Mouse (Mus musculus): ENCODE results near the gene Pcbp4.

Gene Pcbp4

GRCm38 (mm10) chr9:106453271-106454070, at the start of gene Pcbp4:
Pcbp4 (plus strand) TSS chr9:106453291.
- DNase-seq, result no peak

DNA sequence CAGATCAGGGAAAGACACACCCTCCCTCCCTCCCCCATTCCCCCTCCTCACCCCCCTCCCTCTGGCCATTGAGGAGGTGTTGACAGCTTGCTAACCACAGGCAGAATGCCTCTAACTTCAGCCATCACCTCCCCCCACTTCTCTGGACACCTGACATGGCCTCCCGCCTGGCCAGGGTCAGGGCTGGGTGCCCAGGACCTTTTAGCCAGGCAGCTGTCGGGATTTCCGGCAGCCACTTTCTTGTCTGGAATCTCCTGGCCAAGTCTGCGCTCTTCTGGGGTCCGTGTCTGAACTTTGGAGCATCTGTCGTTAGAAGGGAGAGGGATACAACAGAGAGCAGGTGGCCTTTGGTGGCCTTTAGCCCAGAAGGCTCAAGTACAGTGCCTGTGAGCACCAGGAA, 47.8 kb upstream of the Pcbp4 start:
- DNase-seq, result no peak

DNA sequence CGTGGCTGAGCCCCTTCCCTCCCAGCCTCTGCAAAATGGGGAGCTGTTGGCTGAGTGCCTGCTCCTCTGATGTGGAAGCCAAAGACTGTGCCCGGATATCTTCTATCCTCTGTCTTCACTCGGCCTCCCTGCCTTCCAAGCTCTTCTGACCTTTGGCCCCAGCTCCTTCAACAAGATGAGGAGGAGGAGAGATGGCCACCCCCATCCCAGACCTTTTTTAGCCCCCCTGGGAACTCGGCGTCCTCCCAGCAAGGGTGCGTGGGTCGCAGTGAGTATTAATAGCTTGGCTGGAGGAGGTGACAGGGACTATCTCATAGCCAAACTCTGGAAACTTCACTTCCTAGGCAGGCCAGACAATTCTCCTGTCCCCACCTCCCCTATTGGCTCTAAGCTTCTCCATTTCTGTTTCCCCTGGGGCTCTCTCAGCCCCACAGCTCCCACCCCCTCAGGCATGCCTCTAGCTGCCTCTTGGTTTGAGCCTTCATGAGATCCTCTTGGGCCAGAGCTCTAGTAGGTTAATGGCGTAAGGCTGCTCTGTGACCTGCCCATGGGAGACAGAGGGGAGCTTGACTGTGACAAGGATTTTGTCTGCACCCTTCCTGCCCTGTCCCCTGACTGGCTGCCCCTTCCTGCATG, 46.5 kb upstream of the Pcbp4 start:
- peak; percentile 63 for DNase-seq

GRCm38 (mm10) chr9:106409096-106409495, 44.0 kb upstream of the Pcbp4 start:
- DNase-seq, result no peak

- DNase-seq, result no peak
Observed at GRCm38 (mm10) chr9:106410086-106410650, 42.9 kb upstream of the Pcbp4 start.

- peak; percentile 75 for DNase-seq
Observed at GRCm38 (mm10) chr9:106411091-106411594, 41.9 kb upstream of the Pcbp4 start.

- DNase-seq, result no peak
Observed at GRCm38 (mm10) chr9:106411729-106412128, 41.4 kb upstream of the Pcbp4 start.

DNA sequence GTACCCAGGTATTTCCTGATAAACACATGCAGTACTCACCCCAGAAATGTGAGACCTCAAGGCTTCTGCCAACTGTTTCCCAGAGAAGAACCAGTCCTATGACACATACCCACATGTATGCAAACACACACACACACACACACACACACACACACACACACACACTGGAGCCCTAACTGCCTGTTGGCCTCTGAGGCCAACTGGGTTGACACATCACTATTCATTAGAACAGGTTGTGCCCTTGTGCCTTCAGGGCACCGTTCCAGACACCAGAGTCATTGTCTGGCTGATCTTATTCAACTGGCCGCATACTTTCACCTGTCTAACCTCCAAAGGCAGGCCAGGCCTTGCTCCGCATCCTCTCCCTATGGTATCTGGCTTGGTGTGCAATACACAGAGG, 40.9 kb upstream of the Pcbp4 start:
- no peak for DNase-seq

DNA sequence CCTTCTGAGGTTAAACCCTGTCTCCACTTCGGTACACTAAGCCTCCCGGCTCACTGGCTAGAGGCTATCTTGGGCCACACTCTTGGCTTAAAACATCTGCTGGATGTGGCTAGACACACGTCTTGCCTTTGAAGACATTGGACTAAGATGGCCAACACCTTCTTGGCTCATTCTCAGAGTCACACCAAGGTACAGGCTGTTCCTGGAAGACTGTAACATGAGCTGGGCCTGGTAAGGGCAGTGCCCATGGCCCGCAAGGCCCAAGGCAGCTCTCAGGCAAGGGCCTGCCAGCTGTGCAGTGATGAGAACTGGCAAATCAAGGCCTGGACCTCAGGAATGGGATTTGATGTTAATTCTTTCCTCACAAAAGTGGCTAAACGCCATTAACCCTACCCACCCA, 39.5 kb upstream of the Pcbp4 start:
- DNase-seq, result no peak

GRCm38 (mm10) chr9:106416826-106417225, 36.3 kb upstream of the Pcbp4 start:
- DNase-seq, result peak; percentile 57

GRCm38 (mm10) chr9:106417841-106418625, 35.1 kb upstream of the Pcbp4 start:
- peak; percentile 98 for DNase-seq

DNA sequence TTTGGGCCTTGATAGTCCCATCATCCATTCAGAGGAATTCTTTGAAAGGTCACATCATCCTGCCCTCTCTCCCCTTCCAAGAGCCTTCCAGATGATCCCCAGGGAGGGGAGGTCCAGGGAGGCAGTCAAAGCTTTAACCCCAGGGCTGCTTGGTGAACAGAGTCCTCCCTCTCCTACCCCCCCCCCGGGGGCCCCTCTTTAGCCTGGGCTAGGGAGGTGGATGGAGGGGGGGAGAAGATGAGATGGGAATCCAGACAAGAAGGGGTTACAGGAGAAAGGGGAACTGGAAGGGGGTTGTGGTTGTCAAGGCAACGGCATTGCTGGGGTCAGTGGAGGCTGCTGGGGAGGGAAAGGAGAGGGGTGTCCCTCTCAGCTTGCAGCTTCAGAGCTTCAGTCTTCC, 32.5 kb upstream of the Pcbp4 start:
- DNase-seq, result no peak

DNA sequence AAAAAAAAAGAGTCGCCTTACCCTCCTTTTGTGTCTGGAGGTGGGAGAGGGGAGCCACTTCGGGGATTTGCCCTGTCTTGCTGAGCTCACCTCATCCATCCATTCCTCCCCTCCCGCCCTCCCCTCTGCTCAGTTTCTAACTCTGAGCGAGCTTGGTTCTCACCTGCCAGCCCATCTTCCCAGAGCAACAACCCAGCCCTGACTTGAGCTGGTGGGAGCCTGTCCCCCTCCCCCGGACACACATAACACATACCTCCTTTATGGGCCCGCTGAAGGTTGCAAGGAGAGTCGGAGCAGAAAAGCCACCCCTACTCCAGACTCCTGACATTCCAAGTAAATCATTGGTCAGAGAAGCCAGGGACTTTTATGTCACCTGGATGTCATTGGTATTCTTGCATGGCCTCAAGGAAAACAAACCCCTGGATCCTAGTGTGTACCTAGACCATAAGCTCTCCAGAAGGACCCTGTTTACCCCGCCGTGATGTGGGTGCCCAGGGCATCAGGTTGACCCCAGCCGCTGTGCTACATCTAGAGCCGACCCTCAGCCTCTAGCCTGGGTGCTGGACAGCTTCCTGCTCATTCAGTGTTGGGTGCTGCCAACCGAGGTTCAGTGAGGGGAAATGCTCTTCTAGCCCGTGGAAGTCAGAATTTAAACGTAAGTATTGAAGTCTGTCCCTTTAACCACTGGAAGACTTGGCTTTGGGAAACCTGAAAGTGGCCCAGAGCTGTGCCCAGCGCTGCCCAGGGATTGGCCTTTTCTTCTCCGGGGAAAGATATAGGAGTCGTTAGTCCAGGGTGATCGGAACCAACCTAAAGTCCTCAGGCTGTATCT, 31.8 kb upstream of the Pcbp4 start:
- DNase-seq, result no peak

DNA sequence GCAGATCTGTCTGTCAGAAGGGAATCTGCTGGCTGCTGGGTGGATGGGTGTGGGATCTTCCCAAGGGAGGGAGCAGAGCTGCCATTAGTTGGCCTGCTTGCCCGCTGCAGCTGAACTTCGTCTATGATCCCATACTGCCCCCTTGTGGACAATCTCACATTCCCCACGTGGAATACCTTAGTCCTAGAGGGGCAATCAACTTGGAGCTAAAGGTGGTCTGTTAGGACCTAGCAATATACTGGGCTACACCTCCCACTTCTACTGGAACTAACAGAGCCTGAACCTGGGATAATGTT, 31.3 kb upstream of the Pcbp4 start:
- peak; percentile 89 for DNase-seq

GRCm38 (mm10) chr9:106428719-106429220, 24.3 kb upstream of the Pcbp4 start:
- no peak for DNase-seq

GRCm38 (mm10) chr9:106429221-106430014, 23.7 kb upstream of the Pcbp4 start, which contains the start of gene Rpl29:
Rpl29 (plus strand) TSS chr9:106429454.
- DNase-seq, result peak; percentile 95

- DNase-seq, result no peak
Observed at GRCm38 (mm10) chr9:106430015-106430264, 23.2 kb upstream of the Pcbp4 start.

- peak; percentile 63 for DNase-seq
Observed at GRCm38 (mm10) chr9:106433389-106433788, 19.7 kb upstream of the Pcbp4 start.

GRCm38 (mm10) chr9:106436566-106436965, 16.5 kb upstream of the Pcbp4 start:
- no peak for DNase-seq

DNA sequence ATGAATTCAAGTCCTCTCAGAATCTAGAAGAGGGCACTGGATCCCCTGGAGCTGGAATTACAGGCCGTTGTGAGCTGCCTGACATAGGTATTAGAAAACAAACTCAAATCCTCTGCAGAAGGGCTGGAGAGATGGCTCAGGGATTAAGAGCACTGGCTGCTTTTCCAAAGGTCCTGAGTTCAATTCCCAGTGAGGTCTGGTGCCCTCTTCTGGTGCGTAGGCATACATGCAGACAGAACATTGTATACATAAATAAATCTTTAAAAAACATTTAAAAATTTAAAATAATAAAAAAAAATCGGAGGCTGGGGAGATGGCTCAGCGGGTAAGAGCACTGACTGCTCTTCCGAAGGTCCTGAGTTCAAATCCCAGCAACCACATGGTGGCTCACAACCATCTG, 10.4 kb upstream of the Pcbp4 start:
- DNase-seq, result no peak

DNA sequence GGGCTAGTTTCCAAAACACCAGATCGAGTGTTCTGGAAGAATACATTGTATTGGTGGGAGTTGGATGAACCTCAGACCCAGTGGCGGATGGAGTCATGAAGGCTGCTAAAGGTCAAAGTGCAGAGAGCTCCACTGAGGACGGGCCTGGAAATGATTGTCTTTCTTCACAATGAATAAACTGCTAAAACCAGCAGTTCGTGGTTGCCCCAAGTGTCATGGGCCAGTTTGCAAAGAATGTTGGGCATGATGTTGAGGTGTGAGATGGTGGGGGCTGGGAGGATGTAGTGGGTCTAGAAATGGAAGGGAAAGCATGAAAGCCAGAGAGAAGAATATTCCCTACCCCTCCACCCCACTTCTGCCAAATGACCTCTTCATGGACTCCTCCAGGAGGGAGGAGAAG, 8.3 kb upstream of the Pcbp4 start:
- no peak for DNase-seq

DNA sequence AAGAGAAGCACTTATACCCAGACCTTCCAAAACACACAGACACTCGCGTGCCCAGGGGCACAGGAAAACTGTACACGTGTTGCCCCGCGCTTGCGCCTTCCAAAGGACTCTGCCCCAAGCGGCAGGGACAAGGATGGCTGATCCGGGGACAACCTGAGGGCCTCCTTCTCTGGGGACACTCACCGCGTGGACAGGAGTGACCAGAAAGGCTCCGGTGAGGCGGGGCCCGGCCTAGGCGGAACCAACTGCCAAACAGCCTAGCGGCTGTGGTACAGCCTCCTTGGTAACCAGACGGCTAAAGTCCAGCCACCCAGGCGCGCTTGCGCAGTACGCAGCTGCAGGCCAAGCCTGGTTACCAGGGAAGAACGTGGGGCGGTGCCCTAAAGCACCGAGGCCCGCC, 5.7 kb upstream of the Pcbp4 start, which contains the start of the genes Abhd14b and Abhd14a:
TSS of gene Abhd14b (plus strand) at position 112 of the 400 bp plus-strand sequence.
TSS of gene Abhd14a (minus strand) at position 331 of the 400 bp plus-strand sequence.
- DNase-seq, result peak; percentile 95

Measured in right cerebral cortex, adult 18-20 months (tissue).